In the genomic region with DNA sequence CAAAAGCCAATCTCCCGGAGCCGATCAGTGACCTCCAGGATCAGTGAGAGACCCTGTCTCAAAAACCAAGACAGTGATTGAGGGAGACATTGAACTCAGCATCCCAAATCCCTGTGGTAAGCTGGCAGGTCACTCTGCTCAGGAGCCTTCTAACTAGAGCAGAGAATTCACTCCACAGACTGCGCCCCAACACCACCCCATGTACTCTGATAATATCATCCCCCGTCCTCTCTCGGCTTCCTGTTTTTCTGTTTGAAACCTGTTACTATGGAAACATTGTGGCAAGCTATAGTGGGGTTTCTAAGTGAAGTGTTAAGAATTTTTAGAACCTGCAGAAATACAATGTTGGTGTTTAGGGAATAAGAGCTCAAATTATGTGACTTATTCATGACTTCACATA, we compare ENCODE assay signal across 11 mouse cellular contexts. TPM values are rescaled to one million over a fixed set of nuclear protein-coding genes. Genes with fewer than 3 reads are reported as not detected.
A peak's percentile ranks its signal among the peaks of the same experiment; 100 is the strongest.
DNase-seq lines count a peak whose midpoint lies in the region; ATAC-seq and TF ChIP-seq lines count a peak whose summit lies in the region.
"Had no signal": no experiment of that assay in that cellular context is flagged by ENCODE, and none has a peak within 500 bp of the region (broad histone marks: within the 10 kb centered on the region; RNA-seq: fewer than 3 reads in every experiment).

No protein-coding gene starts in this region.

- TF ChIP-seq EP300 in MEL (IDR thresholded peaks at IDR 0.05; ENCODE audit: low read depth in 1 of 2, low read length in 2 of 2): peak; percentile 11 to 48; a peak in 2 of 4 replicates

- TF ChIP-seq CTCF in MEL (IDR thresholded peaks at IDR 0.05 in 2 of 3, conservative IDR thresholded peaks at IDR 0.05 in 1 of 3; ENCODE audit: control insufficient read depth in 1 of 3, insufficient read depth in 1 of 3, low read depth in 2 of 3, low read length in 3 of 3, poor library complexity in 1 of 3, severe bottlenecking in 1 of 3): no peak

- peaks cover 5% of the 10 kb centered on the region for H3K79me2 ChIP-seq in MEL (ENCODE audit: control insufficient read depth, insufficient read depth, low read length, poor library complexity)

- peak; percentile 34 for DNase-seq in layer of hippocampus, adult 9-11 months
- DNase-seq in layer of hippocampus, postnatal 25 days (ENCODE audit: extremely low spot score in 1 of 2, low spot score in 1 of 2): no peak
- peak; percentile 92 for DNase-seq in MEL (ENCODE audit: low read depth, low spot score)
- DNase-seq in lung, postnatal 10 days: peak; percentile 53
- DNase-seq in telencephalon, adult 2 months (ENCODE audit: low read depth, low spot score): peak; percentile 22
- no peak for DNase-seq in adrenal gland, postnatal 36 days
- DNase-seq in layer of hippocampus, postnatal 36 days: no peak

- H3K36me3 ChIP-seq in MEL (ENCODE audit: control insufficient read depth in 1 of 2, insufficient read depth in 2 of 2, low read length in 2 of 2): peaks cover 0 to 27% of the 10 kb centered on the region in 2 experiments; a peak in 2 of 4 replicates

- no peak for TF ChIP-seq RAD21 in MEL (IDR thresholded peaks at IDR 0.05; ENCODE audit: low read depth, low read length)

- TF ChIP-seq POLR2A in MEL (IDR thresholded peaks at IDR 0.05; ENCODE audit: control insufficient read depth in 1 of 2, insufficient read depth in 1 of 2, low read depth in 1 of 2, low read length in 2 of 2, poor library complexity in 1 of 2): peak in 1 of 2 experiments; percentile 65; a peak in 2 of 4 replicates

- ATAC-seq in erythroblast, adult 5-6 weeks (replicated peaks; ENCODE audit: low FRiP score, poor library complexity, severe bottlenecking): no peak

- no peaks in the 10 kb centered on the region for H3K9me3 ChIP-seq in MEL (replicated peaks; ENCODE audit: insufficient read depth, low read length)

- H3K4me1 ChIP-seq in MEL (ENCODE audit: control insufficient read depth in 1 of 2, insufficient read depth in 2 of 2, low read length in 2 of 2): peaks cover 0 to 21% of the 10 kb centered on the region in 2 experiments; a peak in 2 of 4 replicates

- peak overlapping the region; percentile 21; a peak in 3 of 4 replicates for H3K4me3 ChIP-seq in MEL (ENCODE audit: control insufficient read depth in 1 of 2, insufficient read depth in 1 of 2, low read depth in 2 of 2, low read length in 2 of 2)
- H3K4me3 ChIP-seq: heart, adult 2 months had no signal

- peak overlapping the region; percentile 46 for H3K9ac ChIP-seq in MEL (ENCODE audit: control insufficient read depth, low read depth, low read length, poor library complexity, severe bottlenecking)
- H3K9ac ChIP-seq: liver, embryonic 14.5 days had no signal

- H3K27me3 ChIP-seq in MEL (ENCODE audit: control insufficient read depth in 1 of 2, insufficient read depth in 2 of 2, low read length in 2 of 2): no peaks in the 10 kb centered on the region

- peak overlapping the region; percentile 85 for H3K27ac ChIP-seq in MEL (ENCODE audit: control insufficient read depth, low read depth, low read length)
- H3K27ac ChIP-seq: heart, adult 2 months; liver, embryonic 14.5 days; stomach, postnatal 0 days had no signal

TF ChIP-seq in MEL, 35 proteins besides CTCF, POLR2A, EP300 and RAD21:
- no peak for TF ChIP-seq E2F4 (IDR thresholded peaks at IDR 0.05; ENCODE audit: borderline replicate concordance, low read depth, low read length)
- TF ChIP-seq HCFC1 (IDR thresholded peaks at IDR 0.05; ENCODE audit: low read depth, low read length): peak; percentile 51
- peak; percentile 86 for TF ChIP-seq GATA1 (IDR thresholded peaks at IDR 0.05; ENCODE audit: low read depth, low read length)
- no peak for TF ChIP-seq KAT2A (conservative IDR thresholded peaks at IDR 0.05; ENCODE audit: low read depth, low read length)
- peak; percentile 50; the same call in 1 of the 2 replicates for TF ChIP-seq POLR2AphosphoS2 (IDR thresholded peaks at IDR 0.05; ENCODE audit: low read length)
- TF ChIP-seq NELFE (IDR thresholded peaks at IDR 0.05; ENCODE audit: low read depth, low read length): 0 out of 2 replicates have a peak, but pooled peaks have one; percentile 52
- TF ChIP-seq CHD2 (IDR thresholded peaks at IDR 0.05; ENCODE audit: low read length): no peak
- peak; percentile 97 for TF ChIP-seq MYC (IDR thresholded peaks at IDR 0.05; ENCODE audit: low read depth, low read length)
- no peak for TF ChIP-seq USF1 (IDR thresholded peaks at IDR 0.05; ENCODE audit: low read depth, low read length)
- no peak for TF ChIP-seq RCOR1 (IDR thresholded peaks at IDR 0.05; ENCODE audit: low read depth, low read length)
- no peak for TF ChIP-seq MAFK (IDR thresholded peaks at IDR 0.05; ENCODE audit: borderline replicate concordance, low read depth, low read length)
- no peak for TF ChIP-seq TCF12 (IDR thresholded peaks at IDR 0.05; ENCODE audit: low read depth, low read length)
- no peak for TF ChIP-seq ZNF384 (IDR thresholded peaks at IDR 0.05; ENCODE audit: low read depth, low read length)
- TF ChIP-seq MYB (IDR thresholded peaks at IDR 0.05; ENCODE audit: low read depth, low read length): no peak
- TF ChIP-seq CHD1 (IDR thresholded peaks at IDR 0.05; ENCODE audit: low read depth, low read length): no peak
- TF ChIP-seq ZC3H11A (IDR thresholded peaks at IDR 0.05; ENCODE audit: low read depth, low read length): no peak
- TF ChIP-seq TAL1 (IDR thresholded peaks at IDR 0.05; ENCODE audit: low read length): no peak
- no peak for TF ChIP-seq MEF2A (IDR thresholded peaks at IDR 0.05; ENCODE audit: extremely low read depth, insufficient replicate concordance, low read depth, low read length, poor library complexity, severe bottlenecking)
- no peak for TF ChIP-seq SMC3 (IDR thresholded peaks at IDR 0.05; ENCODE audit: low read depth, low read length)
- no peak for TF ChIP-seq POLR2AphosphoS5 (IDR thresholded peaks at IDR 0.05; ENCODE audit: borderline replicate concordance, low read depth, low read length)
- no peak for TF ChIP-seq GABPA (IDR thresholded peaks at IDR 0.05; ENCODE audit: low read depth, low read length)
- no peak for TF ChIP-seq BHLHE40 (IDR thresholded peaks at IDR 0.05; ENCODE audit: borderline replicate concordance, low read depth, low read length)
- TF ChIP-seq ELF1 (IDR thresholded peaks at IDR 0.05; ENCODE audit: low read depth, low read length): peak; percentile 80
- TF ChIP-seq UBTF (IDR thresholded peaks at IDR 0.05; ENCODE audit: borderline replicate concordance, insufficient read depth, low read depth, low read length): no peak
- peak; percentile 97 for TF ChIP-seq SIN3A (IDR thresholded peaks at IDR 0.05; ENCODE audit: low read length)
- TF ChIP-seq USF2 (IDR thresholded peaks at IDR 0.05; ENCODE audit: borderline replicate concordance in 1 of 2, insufficient read depth in 1 of 2, low read depth in 1 of 2, low read length in 2 of 2): no peak
- peak; percentile 60 for TF ChIP-seq TBP (IDR thresholded peaks at IDR 0.05; ENCODE audit: low read depth, low read length)
- TF ChIP-seq MXI1 (IDR thresholded peaks at IDR 0.05; ENCODE audit: low read depth, low read length): peak; percentile 98
- no peak for TF ChIP-seq MAZ (IDR thresholded peaks at IDR 0.05; ENCODE audit: low read depth, low read length)
- no peak for TF ChIP-seq JUND (IDR thresholded peaks at IDR 0.05; ENCODE audit: low read depth, low read length)
- TF ChIP-seq ETS1 (IDR thresholded peaks at IDR 0.05; ENCODE audit: low read depth, low read length): peak; percentile 62
- TF ChIP-seq ZMIZ1 (IDR thresholded peaks at IDR 0.05; ENCODE audit: low read depth, low read length): no peak
- no peak for TF ChIP-seq NRF1 (IDR thresholded peaks at IDR 0.05; ENCODE audit: insufficient read depth, low read depth, low read length, poor library complexity, severe bottlenecking)
- TF ChIP-seq MAX (IDR thresholded peaks at IDR 0.05; ENCODE audit: low read length): peak; percentile 92
- no peak for TF ChIP-seq ZKSCAN1 (IDR thresholded peaks at IDR 0.05; ENCODE audit: low read depth, low read length)

RNA-seq across cellular contexts. Expression of a gene that starts 8.9 kb away (rescaled TPM):
- 10 to 100 TPM; 71.0 to 78.5 TPM for total RNA-seq in layer of hippocampus, postnatal 25 days (2021)
- 45.0 and 52.7 TPM in 2 replicates for total RNA-seq in MEL (2012; rRNA removed)
- polyA plus RNA-seq in MEL (2012; ENCODE audit: insufficient read depth in 1 of 2, insufficient read length in 2 of 2, low read depth in 1 of 2, low replicate concordance in 2 of 2, missing spikeins in 1 of 2): 100 to 1,000 TPM in 1 of 2 experiments, 10 to 100 TPM in 1; 47.7 to 140 TPM
- 4.8 and 11.3 TPM in 2 replicates for total RNA-seq in erythroblast, adult 5-6 weeks (2015; ENCODE audit: low replicate concordance)
- 7.2 and 11.8 TPM in 2 replicates for total RNA-seq in erythroblast, adult 5-6 weeks (2017; ENCODE audit: low replicate concordance)
- 10 to 100 TPM; 67.2 to 72.9 TPM for total RNA-seq in adrenal gland, postnatal 36 days (2021)
- 10 to 100 TPM; 75.9 to 77.2 TPM for total RNA-seq in layer of hippocampus, postnatal 36 days (2021)

RNA-seq across cellular contexts. Expression of a gene that starts 37.5 kb away (rescaled TPM):
- total RNA-seq in layer of hippocampus, postnatal 25 days (2021): 10 to 100 TPM; 58.1 to 70.0 TPM
- total RNA-seq in MEL (2012; rRNA removed): 10.2 and 10.9 TPM in 2 replicates
- 10 to 100 TPM in 1 of 2 experiments, not detected in 1; 24.1 TPM for polyA plus RNA-seq in MEL (2012; ENCODE audit: insufficient read depth in 1 of 2, insufficient read length in 2 of 2, low read depth in 1 of 2, low replicate concordance in 2 of 2, missing spikeins in 1 of 2)
- total RNA-seq in erythroblast, adult 5-6 weeks (2015; ENCODE audit: low replicate concordance): 69.6 and 81.7 TPM in 2 replicates
- 50.3 and 55.3 TPM in 2 replicates for total RNA-seq in erythroblast, adult 5-6 weeks (2017; ENCODE audit: low replicate concordance)
- total RNA-seq in adrenal gland, postnatal 36 days (2021): 10 to 100 TPM; 31.3 to 36.4 TPM
- 10 to 100 TPM; 65.7 to 78.1 TPM for total RNA-seq in layer of hippocampus, postnatal 36 days (2021)

Comparison
In these comparisons a context has a peak if more than half of its experiments do, and no peak if none do; other contexts are left out.
1. DNase-seq: peak in layer of hippocampus, adult 9-11 months (single experiment), MEL (single experiment), lung, postnatal 10 days (single experiment) and telencephalon, adult 2 months (single experiment); none in layer of hippocampus, postnatal 25 days (0 of 2), adrenal gland, postnatal 36 days (0 of 2) and layer of hippocampus, postnatal 36 days (0 of 2).